Mouse (Mus musculus) lung, embryonic 16.5 days (tissue): ENCODE measurements around the gene Dtd1. TPM values are rescaled to one million over a fixed set of nuclear protein-coding genes. Genes with fewer than 3 reads are reported as not detected.

ENCODE experiments used
- ATAC-seq: fragments of 200-750 bp; cut with Nextera tagmentation; 2 replicates; pipeline ENCODE4 v1.8.0; 2017; ENCODE audit warnings: low read depth, mild to moderate bottlenecking, moderate library complexity
- H3K27ac ChIP-seq: fragments of 300-500 bp; sonication (generic); 2 replicates; pipeline ENCODE4 v1.5.1; 2014; ENCODE audit warnings: mild to moderate bottlenecking, control low read depth, low read length
- H3K27me3 ChIP-seq: fragments of 300-500 bp; sonication (generic); 2 replicates; pipeline ENCODE4 v1.6.1; 2014; ENCODE audit warnings: low read depth, low read length, mixed read lengths; ENCODE audit not compliant: control insufficient read depth, insufficient read depth
- H3K36me3 ChIP-seq: fragments of 300-500 bp; sonication (generic); 2 replicates; pipeline ENCODE4 v1.6.1; 2014; ENCODE audit warnings: low read length; ENCODE audit not compliant: control insufficient read depth, insufficient read depth
- H3K4me1 ChIP-seq: fragments of 300-500 bp; sonication (generic); replicated peaks from 2 replicates; pipeline ENCODE4 v1.6.1; 2014; ENCODE audit warnings: low read length, mixed read lengths; ENCODE audit not compliant: control insufficient read depth, insufficient read depth
- H3K4me2 ChIP-seq: fragments of 300-500 bp; sonication (generic); 2 replicates; pipeline ENCODE4 v1.6.1; 2014; ENCODE audit warnings: low read depth, low read length, control low read depth
- H3K4me3 ChIP-seq: fragments of 300-500 bp; sonication (generic); 2 replicates; pipeline ENCODE4 v1.5.1; 2014; ENCODE audit warnings: mild to moderate bottlenecking, low read length, control low read depth
- H3K9ac ChIP-seq: fragments of 300-500 bp; sonication (generic); 2 replicates; pipeline ENCODE4 v1.6.1; 2014; ENCODE audit warnings: low read length, control low read depth
- H3K9me3 ChIP-seq: fragments of 300-500 bp; sonication (generic); 2 replicates; pipeline ENCODE4 v1.6.1; 2016; ENCODE audit warnings: low read length; ENCODE audit not compliant: control insufficient read depth
- WGBS: fragments of 180-500 bp; shearing (Covaris S2); extraction: QIAGEN DNeasy Blood & Tissue Kit; methylation state at CpG from one replicate; pipeline ENCODE4 v1.1.7; 2014; 5-methylcytosine and 5-hydroxymethylcytosine counted together
- polyA plus RNA-seq: library from polyadenylated mRNA; unstranded; fragments of >200 nt; fragmentation: Nextera tagmentation; extraction: Ambion mirVana; gene quantifications from 2 replicates; pipeline ENCODE4 v1.2.1, GENCODE M21; 2015

Gene Dtd1
- polyA plus RNA-seq, 1 experiment from 2014 or later, result 38.1 TPM

DNA sequence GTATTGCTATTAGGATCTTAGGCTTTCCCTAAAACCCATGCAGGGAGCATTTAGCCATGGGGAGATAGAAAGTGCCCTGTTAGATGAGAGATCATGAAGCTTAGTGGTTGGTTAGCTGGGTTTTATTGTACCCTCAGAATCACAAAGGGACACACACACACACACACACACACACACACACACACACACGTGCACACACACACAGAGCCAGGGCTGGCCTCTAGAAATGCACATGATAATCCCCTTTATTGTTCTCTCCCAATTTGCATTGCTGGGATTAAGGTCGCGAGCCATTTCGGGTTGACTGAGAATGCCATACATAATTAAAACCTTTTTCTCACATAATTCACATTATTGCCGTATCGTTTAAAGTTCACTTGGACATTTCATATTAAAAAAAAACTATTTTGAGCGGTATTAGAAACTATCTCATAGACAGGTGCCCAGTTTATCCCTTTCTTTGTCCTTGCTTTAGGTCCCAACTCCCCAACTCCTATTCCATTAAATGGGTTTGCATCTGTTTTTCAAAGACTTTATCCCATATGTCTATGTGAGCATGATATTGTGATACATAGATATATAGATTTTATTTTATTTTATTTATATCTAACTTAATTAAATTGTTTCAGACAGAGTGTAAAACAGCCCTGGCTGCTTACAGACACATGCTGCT is 164.6 kb downstream of the Dtd1 start:
- Histone ChIP-seq H3K27ac (no peak overlapping the region), H3K4me3 (no peak overlapping the region), H3K9me3 (no peaks in the 10 kb centered on the region), H3K27me3 (no peaks in the 10 kb centered on the region), H3K9ac (no peak overlapping the region), H3K36me3 (no peaks in the 10 kb centered on the region), H3K4me2 (no peak overlapping the region), H3K4me1 (peaks cover 3% of the 10 kb centered on the region; the same call in 1 of the 2 replicates)
- WGBS, result 83% methylated on average over 7 of the region's 7 CpGs
- no peak for ATAC-seq

DNA sequence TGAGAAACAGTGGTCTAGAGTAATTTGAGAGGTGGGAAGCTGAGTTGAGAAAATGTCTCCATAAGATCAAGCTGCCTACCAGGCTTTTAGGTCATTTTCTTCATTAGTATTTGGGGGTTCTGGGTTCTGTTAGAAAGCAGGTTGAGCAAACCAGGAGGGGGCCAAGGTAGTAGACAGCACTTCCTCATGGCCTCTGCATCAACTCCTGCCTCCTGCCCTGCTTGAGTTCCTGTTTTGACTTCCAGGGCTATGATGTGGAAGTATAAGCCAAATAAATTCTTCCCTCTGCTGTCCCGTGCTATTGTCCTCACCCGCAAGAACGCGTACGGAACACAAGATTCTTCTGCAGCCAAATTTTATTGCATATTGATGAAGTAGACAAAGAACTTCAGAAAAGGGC is 165.5 kb downstream of the Dtd1 start:
- Histone ChIP-seq H3K36me3 (no peaks in the 10 kb centered on the region), H3K9ac (no peak overlapping the region), H3K4me3 (no peak overlapping the region), H3K9me3 (no peaks in the 10 kb centered on the region), H3K27ac (no peak overlapping the region), H3K4me2 (no peak overlapping the region), H3K4me1 (peaks cover 9% of the 10 kb centered on the region; the same call in 1 of the 2 replicates), H3K27me3 (no peaks in the 10 kb centered on the region)
- ATAC-seq, result no peak
- 96% methylated on average over 5 of the region's 5 CpGs for WGBS

DNA sequence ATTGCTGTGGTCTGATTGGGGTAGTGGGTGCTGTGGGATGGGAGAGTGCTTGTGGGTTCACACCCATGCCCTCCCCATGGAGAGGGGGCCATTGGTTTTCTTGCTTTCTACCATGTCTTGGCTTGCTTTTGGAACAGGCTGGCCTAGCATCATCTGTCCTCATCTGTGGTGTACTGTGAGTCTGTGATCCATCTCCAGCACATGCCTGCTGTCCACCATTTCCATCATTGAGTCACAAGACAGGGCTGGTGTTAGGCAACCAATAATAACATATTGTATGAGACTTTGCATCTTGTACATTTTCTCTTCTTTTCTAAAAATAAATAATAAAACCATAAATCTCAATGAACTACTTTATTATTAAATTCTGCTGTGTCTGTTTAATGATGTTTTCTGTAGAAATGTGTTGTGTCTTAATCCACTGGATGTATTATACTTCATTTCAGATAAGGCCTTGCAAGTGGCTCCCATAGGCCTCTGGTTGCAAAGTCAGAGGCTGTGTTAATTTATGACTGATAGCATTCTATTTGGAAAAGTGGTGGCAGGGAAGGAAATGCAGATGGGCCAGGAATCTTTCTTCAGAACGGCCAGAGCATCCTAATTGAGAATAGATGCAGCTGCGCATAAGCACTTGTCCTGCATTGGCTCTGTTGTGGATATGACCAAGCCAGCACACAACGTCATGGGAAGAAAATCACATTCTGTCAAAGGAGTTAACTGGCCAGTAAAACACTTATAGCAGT is 168.8 kb downstream of the Dtd1 start:
- no peak overlapping the region for H3K4me2 ChIP-seq
- H3K27ac ChIP-seq, result peak overlapping the region; percentile 57; the same call in 1 of the 2 replicates
- 61% methylated on average over 3 of the region's 3 CpGs for WGBS
- H3K36me3 ChIP-seq, result no peaks in the 10 kb centered on the region
- H3K4me1 ChIP-seq, result peaks cover 13% of the 10 kb centered on the region; the same call in 1 of the 2 replicates
- H3K4me3 ChIP-seq, result no peak overlapping the region
- ATAC-seq, result peak; percentile 81
- no peak overlapping the region for H3K9ac ChIP-seq
- no peaks in the 10 kb centered on the region for H3K27me3 ChIP-seq
- no peaks in the 10 kb centered on the region for H3K9me3 ChIP-seq

DNA sequence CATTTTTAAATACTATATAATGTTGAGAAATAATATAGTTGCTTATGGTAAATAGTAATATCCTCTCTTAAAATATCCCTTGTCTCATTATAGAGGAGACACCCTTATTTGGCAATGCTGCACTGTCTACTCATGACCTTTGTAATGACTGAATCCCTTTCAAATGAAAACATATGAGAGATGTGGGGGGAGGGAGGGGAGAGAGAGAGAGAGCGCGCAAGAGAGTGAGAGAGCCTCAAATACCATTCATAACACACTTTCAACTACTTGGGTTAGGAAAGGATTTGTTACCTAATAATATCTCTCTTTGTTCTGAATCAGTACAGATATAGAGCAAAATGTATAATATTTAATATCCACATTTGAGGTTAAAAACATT is 169.4 kb downstream of the Dtd1 start:
- peak overlapping the region; percentile 68 for H3K27ac ChIP-seq

DNA sequence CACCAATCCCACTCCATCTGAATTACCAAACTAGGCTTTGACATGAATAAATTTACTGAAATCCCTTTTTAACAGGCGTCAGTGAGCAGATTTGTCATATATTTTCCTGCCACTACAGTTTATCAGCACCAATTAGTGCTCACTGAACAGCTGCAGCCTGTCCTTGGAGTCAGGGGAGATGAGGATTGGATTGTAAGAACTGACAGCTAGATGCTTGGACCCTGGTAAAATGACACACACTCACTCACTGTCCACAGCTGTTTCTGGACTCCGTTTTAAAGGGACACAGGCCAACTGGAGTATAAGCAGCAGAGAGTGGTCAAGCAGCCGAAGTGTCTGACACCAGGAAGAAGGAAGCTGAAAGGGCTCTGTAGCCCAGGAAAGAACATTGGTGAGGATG is 169.9 kb downstream of the Dtd1 start:
- 32% methylated on average over 3 of the region's 3 CpGs for WGBS
- peak; percentile 90 for ATAC-seq

More for the DNA sequence above, 169.4 kb downstream of the Dtd1 start:
- peaks cover 13% of the 10 kb centered on the region; the same call in 1 of the 2 replicates for H3K4me1 ChIP-seq
- WGBS, result 54% methylated on average over 2 of the region's 2 CpGs
- H3K4me3 ChIP-seq, result no peak overlapping the region
- no peaks in the 10 kb centered on the region for H3K9me3 ChIP-seq
- no peaks in the 10 kb centered on the region for H3K36me3 ChIP-seq
- H3K9ac ChIP-seq, result no peak overlapping the region
- peak; percentile 51 for ATAC-seq
- H3K4me2 ChIP-seq, result no peak overlapping the region
- no peaks in the 10 kb centered on the region for H3K27me3 ChIP-seq

DNA sequence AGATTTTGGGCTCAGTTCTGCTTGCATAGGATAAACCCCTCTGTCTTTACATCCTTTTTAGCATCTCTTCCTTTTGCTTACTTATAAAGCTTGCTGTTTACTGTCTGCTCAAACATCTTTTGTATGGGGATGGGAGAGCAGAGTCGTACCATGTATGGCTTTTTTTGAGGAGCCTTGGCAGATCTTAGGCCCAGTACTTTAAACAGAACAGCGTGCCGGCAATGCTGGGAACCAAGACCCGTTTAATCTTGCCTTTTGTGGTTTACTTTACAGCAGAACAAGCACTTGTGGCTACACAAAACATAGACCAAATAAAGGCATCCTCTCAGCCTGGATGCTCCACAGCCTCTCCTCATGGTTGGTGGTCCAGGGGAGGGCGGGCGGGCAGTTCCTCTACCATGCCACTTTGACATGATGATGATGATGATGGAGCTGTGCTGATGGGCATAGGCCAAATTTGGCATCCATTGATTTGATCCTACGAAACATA is 170.8 kb downstream of the Dtd1 start:
- no peak for ATAC-seq
- H3K36me3 ChIP-seq, result no peaks in the 10 kb centered on the region
- H3K27me3 ChIP-seq, result no peaks in the 10 kb centered on the region
- H3K9ac ChIP-seq, result no peak overlapping the region
- no peak overlapping the region for H3K4me3 ChIP-seq
- H3K4me2 ChIP-seq, result no peak overlapping the region
- 63% methylated on average over 7 of the region's 7 CpGs for WGBS
- peaks cover 13% of the 10 kb centered on the region; the same call in 1 of the 2 replicates for H3K4me1 ChIP-seq
- H3K27ac ChIP-seq, result peak overlapping the region; percentile 85
- H3K9me3 ChIP-seq, result no peaks in the 10 kb centered on the region

More for the DNA sequence above, 169.9 kb downstream of the Dtd1 start:
- no peaks in the 10 kb centered on the region for H3K27me3 ChIP-seq
- no peak overlapping the region for H3K4me3 ChIP-seq
- no peaks in the 10 kb centered on the region for H3K36me3 ChIP-seq
- no peak overlapping the region for H3K9ac ChIP-seq
- no peaks in the 10 kb centered on the region for H3K9me3 ChIP-seq
- H3K4me1 ChIP-seq, result peaks cover 13% of the 10 kb centered on the region; the same call in 1 of the 2 replicates
- no peak overlapping the region for H3K4me2 ChIP-seq
- peak overlapping the region; percentile 85 for H3K27ac ChIP-seq

DNA sequence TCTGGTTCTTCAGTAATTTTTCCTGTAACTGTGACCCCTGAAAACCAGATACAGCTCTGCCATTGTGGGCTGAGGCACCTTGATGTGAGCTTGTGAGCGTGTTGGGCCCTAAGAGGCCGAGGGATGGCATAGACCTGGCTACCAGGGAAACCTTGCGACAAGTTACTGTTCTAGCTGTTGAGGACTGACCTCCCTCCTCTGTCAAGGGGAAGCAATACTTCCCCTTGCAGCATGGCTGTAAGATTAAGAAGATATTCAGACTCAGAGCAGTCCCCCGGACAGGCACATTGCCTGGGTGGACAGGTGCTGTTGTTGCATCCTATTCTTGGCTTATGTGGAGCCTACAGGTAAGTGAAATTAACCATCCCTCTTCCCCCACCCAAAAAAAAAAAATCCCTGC is 172.1 kb downstream of the Dtd1 start:
- Histone ChIP-seq H3K9ac (no peak overlapping the region), H3K4me2 (no peak overlapping the region), H3K36me3 (no peaks in the 10 kb centered on the region), H3K27me3 (no peaks in the 10 kb centered on the region), H3K4me3 (no peak overlapping the region), H3K4me1 (peaks cover 13% of the 10 kb centered on the region; the same call in 1 of the 2 replicates), H3K27ac (no peak overlapping the region), H3K9me3 (no peaks in the 10 kb centered on the region)
- 70% methylated on average over 4 of the region's 4 CpGs for WGBS
- no peak for ATAC-seq

DNA sequence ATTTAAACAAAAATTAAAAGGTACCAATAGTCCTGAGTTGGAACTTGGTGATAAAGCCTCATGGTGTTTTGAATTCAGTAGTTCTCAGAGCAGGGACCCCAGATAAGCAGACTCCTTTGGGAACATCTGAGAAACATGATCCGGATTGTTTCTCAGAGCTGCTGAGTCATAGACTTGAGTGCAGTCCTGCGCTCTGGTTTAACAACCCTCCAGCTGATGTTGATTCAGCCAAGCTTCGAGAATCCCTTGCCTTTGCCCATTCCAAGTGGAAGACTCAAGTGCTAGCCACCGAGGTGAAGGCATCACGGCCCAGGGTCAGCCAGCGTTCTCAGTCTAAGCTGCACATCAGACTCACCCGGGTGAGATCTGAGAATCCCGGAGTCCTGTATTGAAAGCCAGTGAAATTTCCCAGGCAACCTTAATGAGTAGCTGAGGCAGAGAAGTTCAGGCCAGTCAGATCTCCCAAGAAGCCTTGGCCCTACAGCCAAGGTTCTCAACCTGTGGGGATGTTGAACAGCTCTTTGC is 175.0 kb downstream of the Dtd1 start:
- WGBS, result 52% methylated on average over 8 of the region's 8 CpGs
- Histone ChIP-seq H3K9ac (no peak overlapping the region), H3K4me3 (no peak overlapping the region), H3K4me1 (peaks cover 8% of the 10 kb centered on the region; the same call in 1 of the 2 replicates), H3K9me3 (no peaks in the 10 kb centered on the region), H3K4me2 (no peak overlapping the region), H3K27ac (peak overlapping the region; percentile 6; the same call in 1 of the 2 replicates), H3K36me3 (no peaks in the 10 kb centered on the region), H3K27me3 (no peaks in the 10 kb centered on the region)
- 0 out of 2 replicates have a peak, but pooled peaks have one; percentile 24 for ATAC-seq

DNA sequence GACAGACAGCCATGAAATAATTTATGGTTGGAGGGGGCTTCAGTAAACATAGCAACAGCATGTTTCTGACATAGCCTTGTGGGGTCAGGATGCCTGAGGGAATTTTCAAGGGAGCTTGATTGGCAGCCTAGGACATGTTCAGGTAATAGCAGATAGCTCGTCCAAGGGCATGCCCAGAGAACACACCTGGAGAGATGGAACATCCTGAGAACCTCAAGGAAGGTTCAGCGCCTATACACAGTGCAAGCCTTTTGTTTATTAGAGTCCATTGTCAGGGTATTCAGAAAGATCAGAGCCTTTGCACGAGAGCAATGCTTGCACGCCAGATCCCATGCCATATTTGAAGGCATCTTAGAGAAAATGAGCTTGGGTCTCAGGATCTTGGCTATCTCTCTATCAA is 175.9 kb downstream of the Dtd1 start:
- no peaks in the 10 kb centered on the region for H3K9me3 ChIP-seq
- no peaks in the 10 kb centered on the region for H3K36me3 ChIP-seq
- WGBS, result 95% methylated on average over 4 of the region's 4 CpGs
- no peak for ATAC-seq
- no peak overlapping the region for H3K27ac ChIP-seq
- H3K27me3 ChIP-seq, result no peaks in the 10 kb centered on the region
- no peak overlapping the region for H3K4me2 ChIP-seq
- no peak overlapping the region for H3K4me3 ChIP-seq
- 0 out of 2 replicates have a peak, but pooled peaks cover 3% of the 10 kb centered on the region for H3K4me1 ChIP-seq
- no peak overlapping the region for H3K9ac ChIP-seq
